Mouse (Mus musculus): ENCODE results near the gene Atxn2.
A peak's percentile ranks its signal among the peaks of the same experiment; 100 is the strongest.

DNA sequence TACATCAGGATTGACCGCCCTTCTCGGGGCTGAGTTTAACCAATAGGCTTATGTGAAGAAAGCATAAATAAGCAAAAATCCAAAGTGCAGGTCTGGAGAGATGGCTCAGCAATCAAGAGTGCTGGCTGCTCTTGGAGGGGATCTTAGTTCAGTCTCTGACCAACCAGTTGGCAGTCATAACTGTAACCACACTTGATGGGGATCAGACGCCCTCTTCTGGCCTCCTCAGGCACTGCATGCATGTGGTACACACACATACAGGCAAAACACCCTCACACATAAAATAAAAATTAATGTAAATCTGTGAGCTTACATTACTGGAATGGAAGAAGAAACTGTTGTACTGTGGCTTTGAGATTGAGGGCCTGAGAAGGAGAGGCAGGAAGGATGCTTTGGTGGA lies 40.7 kb upstream of the Atxn2 start:
- TF ChIP-seq POLR2A (IDR thresholded peaks at IDR 0.05; ENCODE audit: extremely low read depth, insufficient read depth, low read length) (no peak), CTCF (IDR thresholded peaks at IDR 0.05; ENCODE audit: extremely low read depth, insufficient read depth, low read length) (peak; percentile 39)
